Mouse (Mus musculus) liver, adult 2 months (tissue): ENCODE measurements around the gene Itgb5.

Experiments
- CTCF ChIP-seq: fragments of 200-500 bp; IDR thresholded peaks from 2 replicates; pipeline ENCODE4 v1.5.1; 2011; ENCODE audit warnings: low read depth, low read length, control low read depth
- POLR2A ChIP-seq: fragments of 200-500 bp; IDR thresholded peaks from 2 replicates; pipeline ENCODE4 v1.6.1; 2011; ENCODE audit warnings: low read length, control low read depth; ENCODE audit not compliant: insufficient read depth; ENCODE audit errors: extremely low read depth

DNA sequence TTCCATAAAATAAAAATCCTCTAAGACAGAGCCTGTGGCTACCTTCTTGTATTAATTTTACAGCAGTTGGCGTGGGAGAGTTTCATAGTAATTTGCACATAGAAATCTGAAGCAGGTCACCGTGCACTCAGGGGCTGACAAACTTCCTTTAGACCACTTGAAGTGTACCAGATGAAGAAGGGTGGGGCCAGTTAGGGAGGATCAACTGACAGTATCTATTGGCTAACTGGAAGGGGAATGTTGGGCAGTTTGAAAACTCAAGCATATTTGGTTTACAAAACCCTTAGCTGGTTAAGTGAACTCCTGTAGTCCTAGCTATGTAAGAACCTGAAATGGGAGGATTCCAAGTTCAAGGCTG lies 137.8 kb downstream of the Itgb5 start:
- TF ChIP-seq CTCF = no peak
- TF ChIP-seq POLR2A = no peak
